Mouse (Mus musculus): ENCODE data around the gene Taf8. TPM values are rescaled to one million over a fixed set of nuclear protein-coding genes. Genes with fewer than 3 reads are reported as not detected.
A peak's percentile ranks its signal among the peaks of the same experiment; 100 is the strongest.

Gene Taf8
- polyA plus RNA-seq, 1 experiment, result 32.2 TPM

- Histone ChIP-seq H3K27ac (ENCODE audit: control insufficient read depth, insufficient read depth, low read depth, low read length, poor library complexity) (no peak overlapping the region; the same call in 1 of the 2 replicates), H3K4me1 (ENCODE audit: control insufficient read depth, insufficient read depth, low read length) (peaks cover 16% of the 10 kb centered on the region), H3K4me3 (replicated peaks; ENCODE audit: control insufficient read depth, low read depth, low read length) (no peak overlapping the region)
- TF ChIP-seq CTCF (IDR thresholded peaks at IDR 0.05; ENCODE audit: control insufficient read depth, insufficient read depth, low read length), result no peak
- 63% methylated on average over 10 of the region's 10 CpGs for WGBS
Observed at GRCm38 (mm10) chr17:47512956-47513775, 11.1 kb upstream of the Taf8 start.

- peak overlapping the region; percentile 78 for H3K27ac ChIP-seq (ENCODE audit: control insufficient read depth, insufficient read depth, low read depth, low read length, poor library complexity)
- TF ChIP-seq CTCF (IDR thresholded peaks at IDR 0.05; ENCODE audit: control insufficient read depth, insufficient read depth, low read length) (peak; percentile 86), POLR2A (IDR thresholded peaks at IDR 0.05; ENCODE audit: borderline replicate concordance, control insufficient read depth, low read depth, low read length) (peak; percentile 37; the same call in 1 of the 2 replicates)
- peaks cover 20% of the 10 kb centered on the region for H3K4me1 ChIP-seq (ENCODE audit: control insufficient read depth, insufficient read depth, low read length)
- peak overlapping the region; percentile 37 for H3K4me3 ChIP-seq (replicated peaks; ENCODE audit: control insufficient read depth, low read depth, low read length)
- 11% methylated on average over 25 of the region's 25 CpGs for WGBS
Observed at GRCm38 (mm10) chr17:47511111-47512020, 9.3 kb upstream of the Taf8 start.

- TF ChIP-seq POLR2A (IDR thresholded peaks at IDR 0.05; ENCODE audit: borderline replicate concordance, control insufficient read depth, low read depth, low read length) (no peak; the same call in 1 of the 2 replicates), CTCF (IDR thresholded peaks at IDR 0.05; ENCODE audit: control insufficient read depth, insufficient read depth, low read length) (no peak)
- Histone ChIP-seq H3K27ac (ENCODE audit: control insufficient read depth, insufficient read depth, low read depth, low read length, poor library complexity) (peak overlapping the region; percentile 73), H3K4me3 (replicated peaks; ENCODE audit: control insufficient read depth, low read depth, low read length) (peak overlapping the region; percentile 43), H3K4me1 (ENCODE audit: control insufficient read depth, insufficient read depth, low read length) (peaks cover 18% of the 10 kb centered on the region)
- 4% methylated on average over 9 of the region's 9 CpGs for WGBS
Observed at GRCm38 (mm10) chr17:47509031-47509705, 7.1 kb upstream of the Taf8 start.

- peaks cover 20% of the 10 kb centered on the region for H3K4me1 ChIP-seq (ENCODE audit: control insufficient read depth, insufficient read depth, low read length)
- 0% methylated on average over 12 of the region's 12 CpGs for WGBS
- TF ChIP-seq CTCF (IDR thresholded peaks at IDR 0.05; ENCODE audit: control insufficient read depth, insufficient read depth, low read length), result no peak
- peak; percentile 47; the same call in 1 of the 2 replicates for TF ChIP-seq POLR2A (IDR thresholded peaks at IDR 0.05; ENCODE audit: borderline replicate concordance, control insufficient read depth, low read depth, low read length)
- H3K4me3 ChIP-seq (replicated peaks; ENCODE audit: control insufficient read depth, low read depth, low read length), result peak overlapping the region; percentile 80
- peak overlapping the region; percentile 98 for H3K27ac ChIP-seq (ENCODE audit: control insufficient read depth, insufficient read depth, low read depth, low read length, poor library complexity)
Observed at GRCm38 (mm10) chr17:47508012-47508608, 6.0 kb upstream of the Taf8 start.

GRCm38 (mm10) chr17:47507523-47507922 lies 5.4 kb upstream of the Taf8 start:
- 18% methylated on average over 2 of the region's 2 CpGs for WGBS

GRCm38 (mm10) chr17:47506697-47507096 lies 4.6 kb upstream of the Taf8 start:
- H3K27ac ChIP-seq (ENCODE audit: control insufficient read depth, insufficient read depth, low read depth, low read length, poor library complexity), result peak overlapping the region; percentile 40; the same call in 1 of the 2 replicates
- peaks cover 17% of the 10 kb centered on the region for H3K4me1 ChIP-seq (ENCODE audit: control insufficient read depth, insufficient read depth, low read length)
- TF ChIP-seq CTCF (IDR thresholded peaks at IDR 0.05; ENCODE audit: control insufficient read depth, insufficient read depth, low read length), result no peak
- no peak for TF ChIP-seq POLR2A (IDR thresholded peaks at IDR 0.05; ENCODE audit: borderline replicate concordance, control insufficient read depth, low read depth, low read length)
- peak overlapping the region; percentile 59 for H3K4me3 ChIP-seq (replicated peaks; ENCODE audit: control insufficient read depth, low read depth, low read length)
- WGBS, result 65% methylated on average over 4 of the region's 4 CpGs

More at GRCm38 (mm10) chr17:47507523-47507922, 5.4 kb upstream of the Taf8 start:
- Histone ChIP-seq H3K4me3 (replicated peaks; ENCODE audit: control insufficient read depth, low read depth, low read length) (peak overlapping the region; percentile 33), H3K4me1 (ENCODE audit: control insufficient read depth, insufficient read depth, low read length) (peaks cover 20% of the 10 kb centered on the region), H3K27ac (ENCODE audit: control insufficient read depth, insufficient read depth, low read depth, low read length, poor library complexity) (peak overlapping the region; percentile 98)
- TF ChIP-seq CTCF (IDR thresholded peaks at IDR 0.05; ENCODE audit: control insufficient read depth, insufficient read depth, low read length) (no peak), POLR2A (IDR thresholded peaks at IDR 0.05; ENCODE audit: borderline replicate concordance, control insufficient read depth, low read depth, low read length) (no peak)

GRCm38 (mm10) chr17:47506042-47506441 lies 4.0 kb upstream of the Taf8 start:
- Histone ChIP-seq H3K4me3 (replicated peaks; ENCODE audit: control insufficient read depth, low read depth, low read length) (peak overlapping the region; percentile 67), H3K4me1 (ENCODE audit: control insufficient read depth, insufficient read depth, low read length) (peaks cover 17% of the 10 kb centered on the region), H3K27ac (ENCODE audit: control insufficient read depth, insufficient read depth, low read depth, low read length, poor library complexity) (peak overlapping the region; percentile 60)
- 42% methylated on average over 1 of the region's 1 CpGs for WGBS
- TF ChIP-seq CTCF (IDR thresholded peaks at IDR 0.05; ENCODE audit: control insufficient read depth, insufficient read depth, low read length) (no peak), POLR2A (IDR thresholded peaks at IDR 0.05; ENCODE audit: borderline replicate concordance, control insufficient read depth, low read depth, low read length) (no peak)
